Mouse (Mus musculus) lung, postnatal 0 days (tissue): ENCODE measurements around the gene Zscan25.

Source experiments
- CTCF ChIP-seq: IDR thresholded peaks from 2 replicates; pipeline ENCODE4 v1.5.1; 2016; ENCODE audit warnings: antibody characterized with exemption, mild to moderate bottlenecking
- EP300 ChIP-seq: IDR thresholded peaks from 2 replicates; pipeline ENCODE4 v1.6.1; 2016; ENCODE audit warnings: antibody characterized with exemption, mild to moderate bottlenecking, control low read depth

DNA sequence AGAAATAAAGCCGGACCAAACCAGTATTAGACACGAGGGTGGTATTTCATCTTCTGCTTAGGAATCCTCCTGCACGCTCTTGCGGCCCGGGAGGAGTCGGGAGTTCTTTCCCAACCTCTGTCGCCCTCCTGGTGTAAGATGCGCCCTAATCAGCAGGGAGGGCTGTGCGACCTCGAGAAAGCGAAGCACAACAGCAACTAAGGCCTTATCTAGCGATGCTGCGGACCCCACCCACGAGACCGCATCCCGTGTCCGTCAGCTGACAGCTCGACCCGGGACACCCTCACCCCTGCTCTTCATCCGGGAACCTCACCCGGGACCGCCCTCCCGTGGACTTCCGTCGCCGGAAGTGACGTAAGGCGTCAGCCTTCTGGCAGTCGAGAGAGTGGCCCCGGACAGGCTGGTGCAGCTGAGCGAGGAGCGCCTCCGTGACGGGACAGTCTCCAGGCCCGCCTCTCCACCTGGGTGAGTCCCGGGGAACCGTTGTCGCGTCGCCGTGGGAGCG is 48.9 kb upstream of the Zscan25 start, which contains the start of gene Zfp655:
- 0 out of 2 replicates have a peak, but pooled peaks have one; percentile 1 for TF ChIP-seq CTCF
- TF ChIP-seq EP300 = no peak
